Mouse (Mus musculus) liver (tissue): ENCODE measurements around the gene Inpp4b.

Experiments used
- DNase-seq: peaks from one replicate; pipeline ENCODE4 v3.0.0-alpha.2; 2020; ENCODE audit warnings: mixed read lengths

The Inpp4b gene

GRCm38 (mm10) chr8:81582906-81583305 is 240.6 kb downstream of the Inpp4b start:
- no peak for DNase-seq

- DNase-seq, result no peak
These were observed 244.4 kb downstream of the Inpp4b start for GRCm38 (mm10) chr8:81586783-81587182.

DNA sequence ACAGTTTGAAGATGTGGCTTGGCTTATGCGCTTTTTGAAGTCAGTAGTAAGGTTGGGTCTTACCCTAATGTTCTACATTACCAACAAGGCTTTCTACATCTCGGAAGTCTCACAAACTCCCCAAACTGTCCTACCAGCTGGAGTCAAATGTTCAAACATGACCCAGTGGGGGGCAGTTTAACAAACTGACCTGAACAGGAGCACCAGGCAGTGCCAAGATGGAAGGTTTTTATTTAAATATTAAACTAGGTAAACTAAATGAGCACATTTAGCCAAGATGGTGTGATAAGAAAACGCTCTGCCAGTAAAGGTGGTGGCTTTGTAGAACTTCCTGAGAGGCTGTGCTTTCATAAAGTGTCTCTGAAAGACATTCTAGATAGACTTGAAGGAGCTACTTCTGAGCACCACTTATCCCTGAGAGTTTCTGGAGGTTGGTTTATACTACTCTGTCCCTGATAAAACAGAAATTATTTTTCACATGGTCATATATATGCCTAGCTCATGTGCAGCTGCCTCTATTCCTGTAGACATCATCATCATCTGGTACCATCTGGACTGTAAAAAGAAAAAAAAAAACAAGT is 251.9 kb downstream of the Inpp4b start:
- no peak for DNase-seq

DNA sequence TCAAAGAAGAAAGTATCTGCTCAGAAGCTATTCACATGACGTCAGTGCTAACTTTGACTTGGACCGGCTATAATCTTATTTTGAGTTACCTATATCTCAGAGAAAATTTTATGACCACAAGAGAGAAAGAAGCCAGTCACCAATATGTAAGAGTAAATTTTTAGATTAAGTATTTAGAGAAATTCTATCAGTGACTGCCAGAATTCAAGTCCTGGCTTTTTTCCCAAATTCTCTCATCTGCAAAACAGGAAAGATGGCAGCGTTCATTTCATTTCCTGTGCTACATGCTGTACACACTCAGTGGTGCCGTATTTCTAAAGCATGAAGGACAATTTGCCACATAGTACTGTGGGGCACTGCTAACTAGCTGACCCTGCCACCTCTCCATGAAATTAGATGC is 256.9 kb downstream of the Inpp4b start:
- DNase-seq, result no peak

DNA sequence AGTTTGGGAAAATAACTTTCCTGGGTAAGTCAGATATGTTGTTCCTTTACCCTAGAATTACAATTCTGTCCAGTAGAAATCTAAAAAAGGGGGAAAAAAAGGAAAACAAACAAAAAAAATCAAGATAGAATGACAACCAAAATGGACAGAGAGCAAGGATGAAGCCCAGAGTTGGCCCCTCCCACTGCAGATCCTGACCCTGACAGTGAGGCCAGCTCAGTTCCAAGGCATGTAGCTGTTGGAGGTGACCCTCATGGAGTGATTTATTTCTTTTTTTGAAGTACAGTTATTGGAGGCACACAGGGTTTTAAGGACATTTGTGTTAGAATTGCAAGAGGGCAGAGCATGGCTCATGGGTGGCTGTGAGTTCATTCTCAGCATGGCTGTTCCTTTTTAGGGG is 258.8 kb downstream of the Inpp4b start:
- DNase-seq, result no peak

- DNase-seq, result no peak
These were observed 265.7 kb downstream of the Inpp4b start for GRCm38 (mm10) chr8:81608082-81608481.

GRCm38 (mm10) chr8:81609064-81609463 is 266.7 kb downstream of the Inpp4b start:
- no peak for DNase-seq

DNA sequence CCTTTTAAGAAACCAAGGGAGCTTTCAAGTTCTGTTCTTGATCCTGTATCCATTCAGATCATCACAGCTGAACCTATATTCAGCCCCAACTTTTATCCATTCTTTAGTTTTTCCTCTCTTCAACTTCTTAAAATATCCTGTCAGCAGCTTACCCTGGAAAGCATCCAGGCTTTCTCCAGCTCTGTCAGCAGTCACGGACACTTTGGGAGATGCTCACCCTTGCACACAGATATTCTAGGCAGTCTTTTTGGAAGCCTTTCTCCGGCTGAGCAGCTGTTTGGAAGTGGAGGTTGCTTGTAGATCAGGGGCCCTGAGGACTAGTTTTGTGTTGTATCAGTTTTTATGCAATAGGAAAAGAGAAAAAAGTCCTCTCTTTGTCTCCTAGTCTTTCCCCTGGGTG is 270.3 kb downstream of the Inpp4b start:
- DNase-seq, result no peak

DNA sequence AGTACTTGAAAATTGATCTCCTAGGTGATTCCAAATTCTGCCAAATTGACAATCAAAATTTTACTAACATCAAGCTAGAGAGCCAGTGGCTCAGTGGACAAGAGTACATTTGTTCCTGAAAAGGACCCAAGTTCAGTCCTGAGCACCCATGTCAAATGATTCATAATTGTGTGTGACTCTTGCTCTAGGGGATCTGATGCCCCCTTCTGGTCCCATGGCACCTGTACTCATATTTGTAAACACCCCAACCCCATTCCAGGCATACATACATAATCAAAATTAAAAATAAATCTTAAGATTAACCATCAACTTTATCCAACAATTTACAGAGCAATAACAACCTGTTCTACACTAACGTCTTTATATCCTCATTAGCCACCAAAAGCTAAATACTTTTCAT is 271.8 kb downstream of the Inpp4b start:
- no peak for DNase-seq

DNA sequence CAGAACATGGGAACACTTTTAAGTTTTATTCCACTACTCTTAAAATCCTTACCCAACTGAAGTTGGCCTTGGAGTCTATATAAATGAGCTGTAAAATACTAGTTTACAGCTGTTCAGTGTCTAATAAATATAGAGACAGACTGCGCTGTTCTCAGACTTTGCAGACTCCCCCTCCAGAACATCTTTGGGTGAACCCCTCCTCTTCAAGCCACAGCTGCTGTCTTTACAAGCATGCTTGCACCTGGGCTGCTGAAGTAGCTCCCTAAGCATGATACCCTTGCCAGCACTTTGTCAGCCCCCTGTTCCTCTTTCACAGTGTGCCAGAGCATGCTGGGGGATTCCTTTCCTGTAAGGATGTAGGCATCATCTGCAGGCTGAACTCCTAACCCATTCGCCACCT is 272.2 kb downstream of the Inpp4b start:
- DNase-seq, result no peak

DNA sequence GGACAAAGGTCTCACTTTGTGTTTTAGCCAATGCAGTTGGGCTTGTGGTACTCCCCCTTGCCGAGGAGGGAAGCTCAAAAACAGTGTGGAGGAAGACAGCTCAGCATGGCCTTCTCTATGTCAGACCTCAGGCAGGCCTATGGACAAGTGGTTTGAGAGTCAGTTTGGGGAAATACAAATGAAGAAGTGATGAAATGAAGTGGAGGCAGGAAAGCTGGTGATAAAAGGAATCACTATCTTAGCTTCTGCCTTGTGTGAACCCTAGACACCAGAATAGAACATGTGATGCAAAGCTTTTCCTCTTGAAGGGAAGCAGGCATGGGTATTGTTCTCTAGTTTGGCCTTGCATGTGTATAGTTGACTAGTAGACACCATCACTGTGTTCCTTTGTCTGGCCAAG is 273.2 kb downstream of the Inpp4b start:
- no peak for DNase-seq

DNA sequence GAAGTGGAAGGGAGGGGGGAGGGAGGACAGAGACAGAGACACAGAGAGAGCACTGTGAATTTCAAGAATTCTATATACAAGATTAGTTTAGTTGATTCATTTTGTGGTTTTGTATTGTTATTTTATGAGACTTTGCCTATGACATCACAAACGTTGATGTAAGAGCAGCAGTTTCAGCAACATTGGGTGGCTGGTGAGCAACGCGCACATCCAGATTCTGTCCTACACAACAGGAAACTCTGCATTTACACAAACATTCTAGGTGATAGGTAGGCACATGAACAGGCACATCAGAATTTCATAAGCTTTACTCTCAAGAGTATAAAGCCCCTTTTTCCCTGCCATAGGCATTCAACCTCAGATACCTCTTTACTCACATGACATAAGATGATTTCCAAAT is 276.6 kb downstream of the Inpp4b start:
- no peak for DNase-seq

- DNase-seq, result no peak
These were observed 292.7 kb downstream of the Inpp4b start for GRCm38 (mm10) chr8:81635015-81635414.

- no peak for DNase-seq
These were observed 293.7 kb downstream of the Inpp4b start for GRCm38 (mm10) chr8:81635912-81636583.

GRCm38 (mm10) chr8:81638478-81638877 is 296.1 kb downstream of the Inpp4b start:
- no peak for DNase-seq

- no peak for DNase-seq
These were observed 297.5 kb downstream of the Inpp4b start for GRCm38 (mm10) chr8:81639820-81640219.

GRCm38 (mm10) chr8:81643030-81643429 is 300.7 kb downstream of the Inpp4b start:
- DNase-seq, result no peak

GRCm38 (mm10) chr8:81692167-81692566 is 349.8 kb downstream of the Inpp4b start:
- no peak for DNase-seq

DNA sequence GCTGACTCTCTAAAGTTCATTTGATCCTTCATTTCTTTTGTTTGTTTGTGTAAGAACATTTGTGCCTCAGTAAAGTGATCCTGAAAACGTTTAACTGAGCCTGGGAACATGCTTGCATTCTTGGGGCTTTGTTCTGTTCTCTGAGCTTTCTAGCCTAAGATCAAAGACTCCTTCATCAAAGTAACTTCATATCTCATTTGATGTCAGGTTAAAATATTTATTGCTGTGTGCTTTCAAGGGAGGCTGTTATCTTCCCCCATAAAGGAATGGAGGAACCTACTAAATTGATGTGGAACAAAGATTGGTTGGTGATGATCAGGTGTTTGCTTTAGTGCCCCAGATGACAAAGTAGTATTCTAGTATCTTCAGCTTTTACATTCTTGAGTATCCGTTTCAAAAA is 352.5 kb downstream of the Inpp4b start:
- no peak for DNase-seq

- no peak for DNase-seq
These were observed 359.7 kb downstream of the Inpp4b start for GRCm38 (mm10) chr8:81702038-81702437.

DNA sequence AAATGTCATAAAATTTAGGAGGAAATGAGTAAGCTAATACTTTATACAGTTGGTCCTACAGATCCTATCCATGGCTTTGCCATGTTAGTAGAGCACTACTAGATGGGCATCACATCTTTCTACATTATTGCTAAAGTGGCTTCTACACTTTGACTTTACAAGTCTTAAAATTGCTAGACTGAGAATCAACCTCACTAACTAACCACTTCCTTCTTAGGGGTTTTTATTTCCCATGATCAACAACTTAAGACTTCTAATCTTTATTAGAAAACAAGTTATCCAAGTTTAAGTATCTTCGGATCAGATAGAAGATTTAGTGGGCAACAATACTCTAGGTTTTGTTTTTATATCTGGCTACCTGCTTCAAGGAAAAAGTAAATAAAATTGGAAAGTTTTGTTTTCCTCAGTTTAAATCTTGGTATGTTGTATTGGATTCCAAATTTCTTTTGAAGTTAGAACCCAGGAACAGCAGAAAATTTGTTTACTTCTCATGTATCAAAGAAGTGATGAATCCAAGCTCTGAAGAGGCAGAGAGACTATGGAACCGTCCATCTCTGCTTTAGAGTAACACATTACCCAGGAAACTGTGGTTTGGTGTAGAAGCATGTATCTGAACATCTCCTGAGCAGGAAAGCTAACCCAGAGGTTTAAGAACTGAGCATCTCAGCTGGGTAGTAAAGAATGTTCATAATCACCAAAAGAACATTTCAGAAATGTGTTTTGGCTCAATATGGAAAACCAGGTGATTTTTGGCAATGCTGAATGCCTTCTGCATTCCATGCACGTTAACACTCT is 361.4 kb downstream of the Inpp4b start:
- no peak for DNase-seq

DNA sequence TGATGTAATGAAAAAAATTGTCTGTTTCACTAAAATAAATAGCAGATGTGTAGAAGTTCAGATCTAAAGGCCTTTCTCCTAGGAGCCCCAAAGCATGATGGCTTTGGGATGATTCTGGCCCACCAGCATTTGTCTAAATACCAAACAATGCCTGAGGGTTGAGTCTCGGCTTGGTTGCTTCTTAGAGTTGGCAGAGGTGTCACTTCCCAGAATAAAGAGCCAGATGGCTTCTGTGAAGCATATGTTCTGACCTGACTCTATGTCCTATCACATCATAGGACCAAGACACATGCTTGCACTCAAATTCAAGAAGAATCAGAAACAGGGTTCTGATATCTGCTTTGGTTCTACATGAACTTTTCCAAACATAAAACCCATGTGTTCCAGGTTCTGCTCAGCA is 365.1 kb downstream of the Inpp4b start:
- no peak for DNase-seq

DNA sequence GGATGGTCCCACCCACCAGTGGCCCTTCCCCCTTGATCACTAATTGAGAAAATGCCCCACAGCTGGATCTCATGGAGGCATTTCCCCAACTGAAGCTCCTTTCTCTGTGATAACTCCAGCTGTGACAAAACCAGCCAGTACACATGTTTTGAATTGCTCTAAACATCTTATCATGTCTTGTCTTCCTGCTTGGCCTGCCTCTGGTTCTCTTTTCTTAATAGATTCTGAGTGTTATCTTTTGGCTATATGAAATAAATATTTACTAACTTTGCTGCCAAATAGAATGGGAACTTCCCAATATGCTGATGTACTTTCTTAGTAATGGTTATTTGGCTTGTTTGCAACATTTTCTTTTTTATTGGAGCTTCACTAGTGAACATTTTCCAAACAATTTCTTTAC is 389.0 kb downstream of the Inpp4b start:
- no peak for DNase-seq

GRCm38 (mm10) chr8:81735655-81736054 is 393.3 kb downstream of the Inpp4b start:
- DNase-seq, result no peak
